In genomic region chr2:30902256-30902655, GRCm38 (mm10) we compare ENCODE assay signal across 10 mouse cellular contexts. TPM values are rescaled to one million over a fixed set of nuclear protein-coding genes. Genes with fewer than 3 reads are reported as not detected.
DNase-seq lines count a peak whose midpoint lies in the region; ATAC-seq lines count a peak whose summit lies in the region.
"Had no signal": no experiment of that assay in that cellular context is flagged by ENCODE, and none has a peak within 500 bp of the region (broad histone marks: within the 10 kb centered on the region; RNA-seq: fewer than 3 reads in every experiment).

No protein-coding gene starts in this region.

- no peak for ATAC-seq in neural tube, embryonic 11.5 days (ENCODE audit: insufficient read depth, low FRiP score, low TSS enrichment)
- ATAC-seq in stomach, embryonic 15.5 days (ENCODE audit: insufficient read depth, low FRiP score, low read depth): no peak
- ATAC-seq: inflammation-experienced regulatory T-cells, adult 6 months had no signal

- peaks cover 59% of the 10 kb centered on the region for H3K4me1 ChIP-seq in heart, embryonic 10.5 days
- peaks cover 9% of the 10 kb centered on the region for H3K4me1 ChIP-seq in neural tube, embryonic 11.5 days (ENCODE audit: control insufficient read depth, insufficient read depth, low read length)
- peaks cover 39% of the 10 kb centered on the region for H3K4me1 ChIP-seq in limb, embryonic 10.5 days
- H3K4me1 ChIP-seq in stomach, embryonic 15.5 days: peaks cover 18% of the 10 kb centered on the region

- WGBS in heart, embryonic 10.5 days: 41% methylated on average over 8 of the region's 8 CpGs
- WGBS in neural tube, embryonic 11.5 days: 27% methylated on average over 8 of the region's 8 CpGs
- 24% methylated on average over 8 of the region's 8 CpGs for whole genome bisulfite sequencing in limb, embryonic 10.5 days
- 27% methylated on average over 8 of the region's 8 CpGs for WGBS in stomach, embryonic 15.5 days

- H3K27ac ChIP-seq in heart, embryonic 10.5 days: peak overlapping the region; percentile 67; the same call in 1 of the 2 replicates
- H3K27ac ChIP-seq in neural tube, embryonic 11.5 days (ENCODE audit: low read depth, low read length): no peak overlapping the region
- H3K27ac ChIP-seq in limb, embryonic 10.5 days: peak overlapping the region; percentile 67
- H3K27ac ChIP-seq in stomach, embryonic 15.5 days: no peak overlapping the region; the same call in 1 of the 2 replicates
- H3K27ac ChIP-seq: macrophage had no signal

- peaks cover 15% of the 10 kb centered on the region for H3K27me3 ChIP-seq in heart, embryonic 10.5 days (ENCODE audit: insufficient read depth, poor library complexity, severe bottlenecking)
- peaks cover 14% of the 10 kb centered on the region for H3K27me3 ChIP-seq in neural tube, embryonic 11.5 days (ENCODE audit: control insufficient read depth, insufficient read depth, low read length)
- H3K27me3 ChIP-seq in limb, embryonic 10.5 days (ENCODE audit: low read depth, poor library complexity, severe bottlenecking): peaks cover 25% of the 10 kb centered on the region
- 0 out of 2 replicates have a peak, but pooled peaks cover 2% of the 10 kb centered on the region for H3K27me3 ChIP-seq in stomach, embryonic 15.5 days (replicated peaks)

- no peaks in the 10 kb centered on the region for H3K9me3 ChIP-seq in heart, embryonic 10.5 days
- H3K9me3 ChIP-seq in neural tube, embryonic 11.5 days (ENCODE audit: control insufficient read depth, low read length): no peaks in the 10 kb centered on the region
- H3K9me3 ChIP-seq in limb, embryonic 10.5 days (replicated peaks): no peaks in the 10 kb centered on the region
- H3K9me3 ChIP-seq in stomach, embryonic 15.5 days: no peaks in the 10 kb centered on the region

- no peak overlapping the region for H3K9ac ChIP-seq in neural tube, embryonic 11.5 days (ENCODE audit: low read length)
- H3K9ac ChIP-seq in stomach, embryonic 15.5 days: no peak overlapping the region

- H3K36me3 ChIP-seq in heart, embryonic 10.5 days: no peaks in the 10 kb centered on the region
- no peaks in the 10 kb centered on the region for H3K36me3 ChIP-seq in neural tube, embryonic 11.5 days (ENCODE audit: control insufficient read depth, insufficient read depth, low read length)
- H3K36me3 ChIP-seq in limb, embryonic 10.5 days: peaks cover 3% of the 10 kb centered on the region; the same call in 1 of the 2 replicates
- H3K36me3 ChIP-seq in stomach, embryonic 15.5 days: no peaks in the 10 kb centered on the region

- no peak for DNase-seq in heart, embryonic 10.5 days (ENCODE audit: low spot score)
- DNase-seq in heart, adult 11 months: no peak
- no peak for DNase-seq in neural tube, embryonic 11.5 days (ENCODE audit: low spot score)
- DNase-seq in neural tube, embryonic 10.5 days (ENCODE audit: extremely low spot score, low spot score): no peak
- no peak for DNase-seq in limb, embryonic 10.5 days (ENCODE audit: low spot score)
- no peak for DNase-seq in spleen, postnatal 14 days (ENCODE audit: low spot score in 2 of 2)
- DNase-seq in urinary bladder, postnatal 25 days (ENCODE audit: low spot score): no peak

- H3K4me3 ChIP-seq in heart, embryonic 10.5 days: peak overlapping the region; percentile 59
- peak overlapping the region; percentile 22 for H3K4me3 ChIP-seq in neural tube, embryonic 11.5 days (ENCODE audit: low read depth, low read length)
- peak overlapping the region; percentile 60 for H3K4me3 ChIP-seq in limb, embryonic 10.5 days
- peak overlapping the region; percentile 46 for H3K4me3 ChIP-seq in stomach, embryonic 15.5 days (replicated peaks)

- peak overlapping the region; percentile 55 for H3K4me2 ChIP-seq in neural tube, embryonic 11.5 days (ENCODE audit: low read depth)
- H3K4me2 ChIP-seq in stomach, embryonic 15.5 days: peak overlapping the region; percentile 76

RNA-seq across cellular contexts. Expression of gene Ptges, which starts 27.4 kb away (rescaled TPM):
- polyA plus RNA-seq in heart, embryonic 10.5 days (2016; fragmentation: Nextera tagmentation; extraction: Ambion mirVana): 4.2 and 6.1 TPM in 2 replicates
- 2.6 and 4.3 TPM in 2 replicates for polyA plus RNA-seq in neural tube, embryonic 11.5 days (2014; fragmentation: Nextera tagmentation; extraction: Ambion mirVana)
- 10.1 and 11.8 TPM in 2 replicates for polyA plus RNA-seq in limb, embryonic 10.5 days (2016; fragmentation: Nextera tagmentation; extraction: Ambion mirVana)
- 6.7 and 9.0 TPM in 2 replicates for polyA plus RNA-seq in stomach, embryonic 15.5 days (2015; fragmentation: Nextera tagmentation; extraction: Ambion mirVana)
- polyA plus RNA-seq: inflammation-experienced regulatory T-cells, adult 6 months had no signal

RNA-seq across cellular contexts. Expression of gene Tor1b, which starts 50.5 kb away (rescaled TPM):
- polyA plus RNA-seq in heart, embryonic 10.5 days (2016; fragmentation: Nextera tagmentation; extraction: Ambion mirVana): 24.6 and 25.4 TPM in 2 replicates
- polyA plus RNA-seq in neural tube, embryonic 11.5 days (2014; fragmentation: Nextera tagmentation; extraction: Ambion mirVana): 20.7 and 22.7 TPM in 2 replicates
- polyA plus RNA-seq in limb, embryonic 10.5 days (2016; fragmentation: Nextera tagmentation; extraction: Ambion mirVana): 26.7 and 27.6 TPM in 2 replicates
- 30.6 and 31.1 TPM in 2 replicates for polyA plus RNA-seq in stomach, embryonic 15.5 days (2015; fragmentation: Nextera tagmentation; extraction: Ambion mirVana)

Comparison
In these comparisons a context has a peak if more than half of its experiments do, and no peak if none do; other contexts are left out.
1. H3K27ac ChIP-seq: peak in heart, embryonic 10.5 days (single experiment) and limb, embryonic 10.5 days (single experiment); none in neural tube, embryonic 11.5 days (single experiment) and stomach, embryonic 15.5 days (single experiment).
2. Peak in every context shown above with its lines, with median percentiles within 50 percentile points of each other: H3K4me3 ChIP-seq.